Mouse (Mus musculus) small intestine, adult 2 months (tissue): ENCODE measurements around the gene C330007P06Rik. TPM values are rescaled to one million over a fixed set of nuclear protein-coding genes. Genes with fewer than 3 reads are reported as not detected.

ENCODE experiments used
- H3K27ac ChIP-seq: fragments of 200-500 bp; 2 replicates; pipeline ENCODE4 v1.5.1; 2012; ENCODE audit warnings: low read depth, low read length, control low read depth, inconsistent platforms; ENCODE audit not compliant: insufficient read depth
- H3K27me3 ChIP-seq: fragments of 200-500 bp; 2 replicates; pipeline ENCODE4 v1.6.1; 2012; ENCODE audit warnings: mild to moderate bottlenecking, moderate library complexity, low read length, inconsistent platforms; ENCODE audit not compliant: control insufficient read depth, insufficient read depth
- H3K36me3 ChIP-seq: fragments of 200-500 bp; 2 replicates; pipeline ENCODE4 v1.6.1; 2012; ENCODE audit warnings: mild to moderate bottlenecking, low read length, control low read depth, inconsistent platforms; ENCODE audit not compliant: control insufficient read depth, insufficient read depth
- H3K4me1 ChIP-seq: fragments of 200-500 bp; 2 replicates; pipeline ENCODE4 v1.6.1; 2012; ENCODE audit warnings: low read length, inconsistent platforms, mixed read lengths; ENCODE audit not compliant: control insufficient read depth, insufficient read depth, insufficient read length
- H3K4me3 ChIP-seq: fragments of 200-500 bp; 2 replicates; pipeline ENCODE4 v1.5.1; 2012; ENCODE audit warnings: low read depth, mild to moderate bottlenecking, control low read depth, inconsistent platforms, low read length, moderate library complexity
- CTCF ChIP-seq: fragments of 200-500 bp; IDR thresholded peaks from 2 replicates; pipeline ENCODE4 v1.5.1; 2012; ENCODE audit warnings: low read depth, mild to moderate bottlenecking, control low read depth, inconsistent platforms, low read length, moderate library complexity, mixed read lengths; ENCODE audit not compliant: insufficient replicate concordance, insufficient read length; ENCODE audit errors: extremely low read depth
- POLR2A ChIP-seq: fragments of 200-500 bp; IDR thresholded peaks from 2 replicates; pipeline ENCODE4 v1.6.1; 2012; ENCODE audit warnings: low read depth, mild to moderate bottlenecking, control low read depth, inconsistent platforms, low read length, moderate library complexity
- WGBS: fragments of 180-500 bp; shearing (Covaris S2); methylation state at CpG from one replicate; pipeline ENCODE4 v1.1.7; 2018; 5-methylcytosine and 5-hydroxymethylcytosine counted together
- polyA plus RNA-seq: library from polyadenylated mRNA; depleted of rRNA; stranded (reverse); fragments of >200 nt; gene quantifications from 2 replicates; pipeline ENCODE4 v1.2.3, GENCODE M21; 2012

The C330007P06Rik gene
- polyA plus RNA-seq, 1 experiment: 5.2 TPM

GRCm38 (mm10) chrX:36863766-36864608, 9.9 kb downstream of the C330007P06Rik start:
- Histone ChIP-seq H3K27me3 (no peaks in the 10 kb centered on the region), H3K36me3 (no peaks in the 10 kb centered on the region), H3K4me1 (no peaks in the 10 kb centered on the region), H3K27ac (peak overlapping the region; percentile 53), H3K4me3 (peak overlapping the region; percentile 87)
- no peak for TF ChIP-seq CTCF
- TF ChIP-seq POLR2A: no peak; the same call in 1 of the 2 replicates
- 13% methylated on average over 43 of the region's 44 CpGs for WGBS

GRCm38 (mm10) chrX:36852631-36853030, 21.3 kb downstream of the C330007P06Rik start:
- 84% methylated on average over 8 of the region's 8 CpGs for WGBS
- H3K36me3 ChIP-seq: peaks cover 9% of the 10 kb centered on the region; the same call in 1 of the 2 replicates
- no peaks in the 10 kb centered on the region for H3K27me3 ChIP-seq
- no peaks in the 10 kb centered on the region for H3K4me1 ChIP-seq
- no peak for TF ChIP-seq POLR2A
- no peak for TF ChIP-seq CTCF
- H3K27ac ChIP-seq: no peak overlapping the region
- H3K4me3 ChIP-seq: no peak overlapping the region

DNA sequence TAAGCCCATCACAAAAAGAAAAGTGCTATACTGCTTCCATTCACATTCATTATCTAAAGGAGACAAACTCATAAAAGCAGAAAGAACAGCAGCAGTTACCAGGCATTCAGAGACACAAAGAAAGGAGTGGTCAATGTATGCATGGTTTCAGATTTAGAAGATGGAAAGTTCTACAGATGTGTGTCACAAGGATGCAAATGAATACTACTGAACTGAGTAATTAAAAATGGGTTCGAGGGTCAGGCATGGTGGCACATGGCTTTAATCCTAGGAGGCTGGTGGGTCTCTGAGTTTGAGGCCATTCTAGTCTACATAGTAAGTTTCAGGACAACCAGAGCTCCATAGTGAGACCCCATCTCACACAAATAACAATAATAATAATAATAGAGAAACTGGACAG, 26.8 kb downstream of the C330007P06Rik start:
- Histone ChIP-seq H3K4me3 (no peak overlapping the region), H3K36me3 (0 out of 2 replicates have a peak, but pooled peaks cover 1% of the 10 kb centered on the region), H3K4me1 (no peaks in the 10 kb centered on the region), H3K27me3 (no peaks in the 10 kb centered on the region), H3K27ac (no peak overlapping the region)
- TF ChIP-seq POLR2A: no peak
- WGBS: 72% methylated on average over 1 of the region's 1 CpGs

DNA sequence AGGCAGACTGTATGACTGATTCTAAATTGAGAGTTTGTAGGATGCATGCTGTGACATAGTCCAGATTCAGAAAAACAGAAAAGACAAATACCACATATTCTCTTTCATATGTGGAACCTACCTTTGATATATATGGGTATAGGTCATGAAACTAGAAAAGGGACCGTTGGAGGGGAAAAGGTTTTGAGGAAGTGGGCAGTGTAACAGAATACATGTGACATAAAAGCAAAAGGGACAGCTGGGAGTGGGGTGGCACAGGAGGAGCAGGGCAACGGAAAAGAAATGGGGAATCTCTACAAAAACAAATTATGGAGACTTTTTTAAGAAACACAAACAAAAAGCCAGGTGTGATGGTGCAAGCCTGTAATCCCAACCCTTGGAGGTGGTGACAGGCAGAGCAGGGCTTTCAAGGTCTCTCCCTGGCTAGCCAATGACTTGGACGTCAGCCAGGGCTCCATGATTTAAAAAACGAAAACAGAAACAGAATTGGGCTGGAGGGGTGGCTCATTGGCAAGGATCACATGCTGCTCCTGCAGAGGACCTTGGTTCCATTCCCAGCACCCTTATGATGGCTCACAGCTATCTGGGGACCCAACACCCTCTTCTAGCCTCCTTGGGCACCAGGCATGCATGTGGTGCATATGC, 30.4 kb downstream of the C330007P06Rik start:
- Histone ChIP-seq H3K36me3 (no peaks in the 10 kb centered on the region), H3K27ac (no peak overlapping the region), H3K27me3 (no peaks in the 10 kb centered on the region), H3K4me1 (no peaks in the 10 kb centered on the region), H3K4me3 (no peak overlapping the region)
- WGBS: 41% methylated on average over 4 of the region's 4 CpGs
- TF ChIP-seq CTCF (no peak), POLR2A (no peak)

DNA sequence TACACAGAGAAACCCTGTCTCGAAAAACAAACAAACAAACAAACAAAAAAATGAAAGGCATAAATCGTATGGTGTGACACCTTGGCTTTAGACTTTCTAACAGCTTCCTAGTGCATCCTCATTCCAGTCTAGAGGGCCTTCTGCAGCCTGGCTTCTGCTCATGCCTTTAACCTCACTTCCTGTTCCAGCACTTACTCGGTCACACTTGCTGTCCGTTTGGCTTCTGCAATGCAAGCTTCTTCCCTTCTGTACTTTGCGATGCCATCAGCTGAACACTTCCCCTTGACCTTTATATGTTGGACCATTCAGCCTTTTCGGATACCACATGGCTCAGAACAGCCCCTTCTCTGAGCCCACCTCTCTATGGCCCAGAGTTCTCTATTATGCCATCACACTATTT, 32.2 kb downstream of the C330007P06Rik start:
- H3K4me3 ChIP-seq: no peak overlapping the region
- no peaks in the 10 kb centered on the region for H3K27me3 ChIP-seq
- WGBS: 76% methylated on average over 6 of the region's 6 CpGs
- no peak overlapping the region for H3K27ac ChIP-seq
- H3K36me3 ChIP-seq: no peaks in the 10 kb centered on the region
- TF ChIP-seq CTCF (no peak), POLR2A (no peak)
- H3K4me1 ChIP-seq: no peaks in the 10 kb centered on the region

- WGBS: 34% methylated on average over 7 of the region's 7 CpGs
- Histone ChIP-seq H3K27me3 (no peaks in the 10 kb centered on the region), H3K4me3 (no peak overlapping the region), H3K36me3 (no peaks in the 10 kb centered on the region), H3K4me1 (no peaks in the 10 kb centered on the region), H3K27ac (no peak overlapping the region)
- no peak for TF ChIP-seq POLR2A
- no peak for TF ChIP-seq CTCF
These were observed 34.5 kb downstream of the C330007P06Rik start for GRCm38 (mm10) chrX:36839391-36839790.

GRCm38 (mm10) chrX:36837069-36837676, 36.7 kb downstream of the C330007P06Rik start:
- no peaks in the 10 kb centered on the region for H3K36me3 ChIP-seq
- WGBS: 49% methylated on average over 6 of the region's 6 CpGs
- H3K27ac ChIP-seq: no peak overlapping the region
- peaks cover 5% of the 10 kb centered on the region; the same call in 1 of the 2 replicates for H3K4me1 ChIP-seq
- no peak overlapping the region for H3K4me3 ChIP-seq
- TF ChIP-seq CTCF (no peak), POLR2A (no peak)
- H3K27me3 ChIP-seq: no peaks in the 10 kb centered on the region
